Mouse (Mus musculus) thymus, adult 18-20 months (tissue): Measurements from ENCODE around the gene Lrrfip1.

Experiments used
- DNase-seq, 2 experiments: peaks; one replicate each; pipeline ENCODE4 v3.0.0; 2022; ENCODE audit warnings: mixed read lengths in 2 of 2

Lrrfip1 gene

DNA sequence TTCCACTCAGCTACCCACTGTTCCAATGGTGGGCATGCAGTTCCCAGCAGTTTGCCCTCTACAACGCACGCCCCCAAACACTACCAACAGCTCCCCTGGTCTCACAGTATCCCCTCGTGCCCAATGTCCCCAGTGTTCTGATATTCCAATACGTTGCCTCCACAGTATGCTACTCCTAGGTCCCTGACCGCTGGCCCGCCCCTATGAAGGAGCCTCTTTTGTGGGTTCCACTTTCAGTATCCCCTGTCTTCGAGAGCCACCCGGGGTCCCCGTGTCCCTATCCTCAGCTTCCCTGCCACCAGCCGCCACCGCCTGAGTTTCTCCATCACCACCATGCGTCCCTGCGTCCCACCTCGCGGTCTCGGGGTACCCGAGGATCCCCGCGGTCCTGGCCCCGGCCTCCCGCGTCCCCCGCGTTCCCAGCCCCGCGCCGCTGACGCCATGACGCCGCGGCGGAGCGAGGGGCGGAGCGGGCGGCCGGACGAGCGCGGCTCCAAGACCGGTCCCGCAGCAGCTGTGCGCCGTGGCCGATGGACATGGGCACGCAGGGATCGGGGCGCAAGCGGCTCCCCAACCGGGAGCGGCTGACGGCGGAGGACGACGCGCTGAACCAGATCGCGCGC, at the start of gene Lrrfip1:
Gene Lrrfip1 (plus strand): TSS at position 470 of the 623 bp plus-strand sequence.
- no peak for DNase-seq

DNA sequence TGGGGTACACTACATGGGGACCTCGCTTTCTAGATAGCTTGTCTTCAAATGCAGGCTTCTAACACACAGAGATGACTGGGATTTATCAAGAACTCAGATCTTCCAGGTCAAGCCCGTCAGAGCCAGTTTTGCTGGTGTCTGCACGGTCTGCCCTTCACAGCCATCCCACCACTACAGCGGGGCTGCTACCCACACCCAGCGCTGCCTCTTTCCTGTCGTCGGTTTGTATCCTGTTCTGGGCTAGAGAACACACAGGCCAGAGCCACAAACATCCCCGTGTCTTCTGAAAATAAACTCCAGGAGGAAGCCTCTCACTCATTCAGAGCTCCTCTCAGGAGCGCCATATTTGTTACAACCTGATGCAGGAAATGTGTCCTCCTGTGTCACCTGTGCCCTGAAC, 49.2 kb upstream of the Lrrfip1 start:
- DNase-seq, result no peak

DNA sequence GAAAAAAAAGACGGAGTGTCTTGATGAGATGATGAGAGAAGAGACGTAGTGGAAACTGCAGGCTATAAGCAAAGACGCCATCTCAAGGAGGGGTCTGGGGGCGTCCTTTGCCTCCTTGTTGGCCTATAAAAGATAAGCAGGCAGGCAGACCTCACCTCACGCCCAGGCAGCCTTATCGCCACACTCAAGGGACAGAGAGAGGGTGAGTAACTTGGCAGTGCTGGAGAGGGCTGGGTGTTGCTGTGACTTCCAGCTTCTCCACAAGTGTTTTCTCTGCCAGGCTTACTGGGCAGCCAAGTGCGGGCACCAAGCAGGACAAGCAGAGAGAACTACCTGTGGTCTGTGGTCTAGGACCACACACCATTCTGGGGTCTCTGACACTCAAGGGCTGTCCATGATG, 46.9 kb upstream of the Lrrfip1 start:
- DNase-seq, result no peak

DNA sequence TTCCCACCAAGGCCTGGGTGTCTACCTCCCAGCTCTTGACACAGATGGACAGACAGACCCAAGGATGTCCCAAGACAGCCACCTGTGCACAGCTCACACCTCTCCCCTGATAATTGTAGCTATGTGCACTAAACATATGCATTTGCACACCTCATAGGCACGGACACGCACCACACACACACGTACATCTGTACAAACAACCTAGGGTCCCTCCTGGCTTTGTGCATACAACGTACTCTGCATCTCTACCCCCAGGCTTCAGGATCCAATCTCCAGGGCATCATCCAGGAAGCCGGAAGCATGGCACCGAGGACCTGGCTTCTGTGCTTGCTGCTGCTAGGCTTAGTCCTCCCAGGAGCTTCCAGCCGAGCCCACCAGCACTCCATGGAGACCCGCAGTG, 45.7 kb upstream of the Lrrfip1 start, which contains the start of gene Prlh:
Gene Prlh (plus strand): TSS at position 301 of the 400 bp plus-strand sequence.
- DNase-seq, result no peak

DNA sequence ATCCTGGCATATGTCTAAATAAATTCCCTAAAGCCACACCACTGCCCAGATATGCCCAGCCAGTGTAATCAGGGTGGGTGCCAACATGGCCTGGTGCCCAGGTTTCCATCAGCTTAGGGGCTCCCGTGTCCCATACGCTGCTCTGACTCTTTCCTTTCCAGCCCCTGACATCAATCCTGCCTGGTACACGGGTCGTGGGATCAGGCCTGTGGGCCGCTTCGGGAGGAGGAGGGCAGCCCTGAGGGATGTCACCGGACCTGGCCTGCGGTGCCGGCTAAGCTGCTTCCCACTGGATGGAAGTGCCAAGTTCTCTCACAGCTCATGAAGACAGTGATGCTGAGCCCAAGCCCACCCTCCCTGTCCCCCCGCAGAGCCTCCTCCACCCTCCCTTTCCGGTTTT, 44.8 kb upstream of the Lrrfip1 start:
- DNase-seq, result no peak

DNA sequence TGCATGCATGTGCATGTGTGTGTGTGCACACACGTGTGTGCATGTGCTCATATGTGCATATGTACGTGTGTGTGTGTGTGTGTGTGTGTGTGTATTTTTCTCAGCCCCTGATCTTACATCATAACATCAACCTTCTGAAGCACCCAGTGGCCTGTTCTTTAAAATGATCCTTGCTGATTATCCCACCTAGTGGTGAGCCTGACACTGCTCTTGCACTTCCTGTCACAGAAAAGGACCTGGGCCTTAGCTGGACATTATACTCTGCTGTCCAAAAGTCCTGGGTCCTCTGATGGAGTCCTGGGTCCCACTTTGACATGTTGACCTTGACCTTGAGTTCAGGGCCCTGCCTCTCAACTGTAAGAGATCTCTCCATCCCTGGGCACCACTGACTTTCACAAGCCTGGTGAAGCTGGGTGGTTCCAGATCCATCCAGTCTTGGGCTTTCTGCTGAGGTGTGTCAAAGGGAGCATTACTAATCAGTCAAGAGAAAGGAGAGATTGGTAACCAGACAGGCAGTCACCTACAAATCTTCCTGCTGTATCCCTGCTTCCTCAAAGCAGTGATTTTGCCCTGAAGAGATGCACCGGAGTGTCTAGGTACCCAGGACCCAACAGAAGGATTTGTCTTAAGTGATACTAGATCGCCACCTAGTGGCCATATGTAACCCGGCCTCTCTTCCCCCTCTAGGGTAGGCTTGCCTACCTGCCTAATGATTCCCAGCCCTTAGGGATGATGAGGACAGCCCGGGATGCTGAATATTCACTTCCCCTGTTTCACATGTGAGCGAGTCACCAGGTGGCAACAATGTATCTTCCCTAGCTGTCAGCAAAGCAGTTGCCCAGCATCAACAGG, 42.1 kb upstream of the Lrrfip1 start:
- DNase-seq, result peak in 1 of 2 experiments; percentile 17

DNA sequence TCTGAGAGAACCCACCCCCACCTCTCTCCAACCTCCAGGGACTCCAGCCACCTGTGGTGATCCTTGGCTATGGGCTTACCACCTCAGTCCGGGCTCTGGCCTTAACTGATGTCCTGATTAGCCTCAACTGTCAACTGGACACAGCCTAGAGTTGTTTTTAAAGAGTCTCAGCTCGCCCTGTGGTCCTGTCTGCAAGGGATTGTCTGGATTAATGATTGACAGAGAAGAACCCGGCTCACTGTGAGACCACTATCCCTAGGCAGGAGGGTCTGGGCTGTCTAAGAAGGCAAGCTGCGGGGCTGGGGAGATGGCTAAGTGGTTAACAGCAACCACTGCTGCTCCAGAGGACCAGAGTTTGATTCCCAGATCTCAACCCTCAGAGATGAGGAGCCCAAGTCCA, 36.0 kb upstream of the Lrrfip1 start:
- DNase-seq, result no peak

DNA sequence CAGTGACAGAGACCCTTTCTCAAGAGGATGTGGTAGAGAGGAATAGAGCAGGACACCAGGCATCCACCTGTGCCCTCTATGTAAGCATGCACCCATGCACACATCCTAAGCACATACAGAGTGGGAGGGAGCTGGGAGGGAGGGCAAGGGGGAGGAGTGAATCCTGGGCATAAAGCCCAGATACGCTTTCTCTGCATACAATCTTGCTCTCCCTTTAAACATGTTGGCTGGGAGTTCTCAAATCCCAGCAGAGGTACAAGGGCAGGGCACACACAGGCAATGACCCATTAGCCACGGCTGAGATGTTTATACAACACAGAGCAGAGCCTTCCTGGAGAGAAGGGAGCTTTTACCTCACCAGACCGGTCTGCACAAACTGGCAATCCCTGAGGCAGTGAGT, 35.5 kb upstream of the Lrrfip1 start:
- DNase-seq, result no peak

DNA sequence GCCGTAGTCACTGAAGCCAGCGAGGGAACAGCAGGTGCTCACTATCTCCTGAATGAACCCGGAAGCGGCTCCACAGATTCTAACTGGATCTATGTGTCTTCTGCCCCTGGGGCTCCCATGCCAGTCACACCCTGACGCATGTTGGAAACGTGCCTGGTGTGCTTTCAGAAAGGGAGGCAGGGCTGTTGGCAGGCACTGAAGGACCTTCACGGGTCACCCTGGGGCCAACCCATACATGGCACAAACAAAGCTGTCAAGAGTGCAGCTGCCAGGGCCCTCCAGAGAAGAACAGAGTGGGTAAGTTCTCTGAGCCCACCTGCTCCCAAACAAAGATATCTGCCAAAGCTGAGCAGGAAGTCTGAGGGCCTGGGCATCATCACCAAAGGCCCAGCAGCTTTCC, 31.0 kb upstream of the Lrrfip1 start:
- no peak for DNase-seq

DNA sequence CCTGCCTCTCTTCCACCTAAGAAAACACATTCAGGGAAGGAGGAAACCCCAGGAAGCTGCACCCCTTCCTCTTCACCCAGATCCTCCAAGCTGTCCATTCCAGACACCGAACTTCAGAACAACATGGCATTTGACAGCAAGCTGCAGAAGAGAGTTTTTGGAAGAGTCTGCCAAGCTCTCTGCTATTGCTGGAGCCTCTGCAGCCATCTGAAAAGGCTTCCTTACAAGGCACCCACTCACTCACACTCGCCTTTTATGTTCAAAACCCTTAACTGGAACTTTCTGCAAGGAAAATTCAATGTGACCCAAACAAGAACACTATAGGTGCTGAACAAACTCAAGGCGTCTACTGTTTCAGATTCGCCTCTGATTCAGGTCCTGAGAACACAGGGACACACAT, 29.9 kb upstream of the Lrrfip1 start:
- no peak for DNase-seq

DNA sequence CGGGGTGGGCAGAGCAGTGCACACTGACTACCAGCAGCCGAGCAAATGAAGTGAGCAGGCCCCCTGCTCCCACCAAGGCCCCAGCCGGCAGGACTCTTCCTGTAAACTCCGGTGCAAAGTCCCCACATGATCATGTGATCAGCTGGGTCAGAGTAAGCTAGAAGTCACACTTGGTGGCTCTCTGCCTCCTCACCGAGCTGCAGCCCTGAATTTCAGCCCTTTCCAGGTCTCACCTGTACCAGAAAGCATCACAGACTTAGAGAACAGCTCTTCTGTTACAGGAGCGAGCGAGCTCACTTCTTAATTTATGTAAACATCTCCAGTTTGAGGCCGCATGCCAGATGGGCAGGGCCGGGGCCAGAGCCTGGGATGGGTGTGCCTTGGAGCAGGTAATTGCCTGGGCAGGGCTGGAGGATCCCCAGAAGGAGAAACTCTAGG, 29.2 kb upstream of the Lrrfip1 start, which contains the start of gene Rab17:
Gene Rab17 (minus strand): TSS at position 315 of the 438 bp plus-strand sequence.
- no peak for DNase-seq

DNA sequence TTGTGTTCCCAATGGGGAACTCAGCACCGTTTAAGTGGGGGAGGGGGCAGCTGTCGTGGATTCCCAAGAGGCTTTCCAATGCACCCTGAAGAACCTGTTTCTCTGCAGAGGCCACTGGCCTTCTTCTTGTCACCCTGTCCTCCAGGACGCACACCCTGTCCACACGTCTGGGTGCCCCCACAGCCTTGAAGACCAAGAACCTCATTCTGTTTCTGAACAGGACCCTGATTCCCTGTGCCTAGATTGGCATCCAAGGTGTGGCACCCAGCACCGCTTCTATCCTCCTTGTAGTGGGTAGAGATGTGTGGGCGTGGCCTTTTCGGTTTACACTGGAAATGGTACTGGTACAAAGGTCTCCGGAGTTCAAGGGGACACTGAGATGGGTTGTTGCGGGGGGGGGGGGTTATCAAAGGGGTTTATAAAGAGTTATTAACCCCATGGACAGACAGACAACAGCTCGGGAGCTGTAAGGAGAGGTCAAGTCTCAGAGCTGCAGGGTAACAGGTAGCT, 28.6 kb upstream of the Lrrfip1 start:
- DNase-seq, result no peak

DNA sequence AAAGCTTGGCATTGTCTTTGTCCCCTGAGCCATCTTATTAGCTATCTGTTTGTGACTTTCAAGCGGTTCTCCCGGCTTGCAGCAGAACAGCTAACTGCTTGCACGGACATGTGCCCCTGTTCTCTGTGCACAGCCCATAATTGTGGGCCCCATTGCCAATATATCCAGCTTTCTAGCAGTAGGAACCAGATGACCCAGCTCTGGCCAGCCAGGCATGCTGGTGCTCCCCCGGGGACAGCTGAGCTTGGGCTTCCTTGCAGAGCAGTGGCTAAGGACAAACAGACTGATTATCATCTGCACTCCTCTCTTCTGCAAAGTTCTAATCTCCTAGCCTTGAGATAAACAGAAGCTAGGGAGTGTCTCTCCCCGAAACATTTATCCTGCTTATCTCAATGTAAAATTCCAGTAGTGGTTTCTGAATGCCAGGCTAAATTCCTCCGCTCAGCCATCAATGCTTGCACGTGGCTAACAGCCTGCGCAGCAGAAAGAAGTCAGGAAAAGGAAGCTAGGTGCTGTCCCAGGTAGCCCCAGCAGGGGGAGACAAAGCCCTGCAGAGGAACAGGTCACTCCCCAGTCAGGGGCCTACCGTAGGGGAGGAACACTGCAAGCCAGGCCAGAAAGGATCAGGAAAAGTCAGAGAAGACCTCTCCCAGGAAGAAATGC, 25.5 kb upstream of the Lrrfip1 start:
- DNase-seq, result peak; percentile 56 to 63

DNA sequence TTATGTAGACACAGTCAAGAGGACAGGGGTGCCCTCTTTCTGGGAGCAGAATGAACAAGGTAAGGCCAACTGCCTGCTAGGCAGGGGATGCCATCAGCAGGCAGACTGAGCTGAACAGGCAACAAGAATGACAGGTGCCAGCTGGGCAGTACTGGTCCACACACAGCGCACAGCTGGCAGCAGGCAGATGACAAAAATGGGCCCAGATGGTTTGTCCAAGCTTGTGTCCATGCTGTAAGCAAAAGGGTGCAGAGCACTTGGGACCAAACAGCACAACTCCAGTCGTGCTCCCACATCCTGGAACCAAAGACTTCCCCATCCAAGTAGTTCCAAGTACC, 25.0 kb upstream of the Lrrfip1 start:
- DNase-seq, result no peak

DNA sequence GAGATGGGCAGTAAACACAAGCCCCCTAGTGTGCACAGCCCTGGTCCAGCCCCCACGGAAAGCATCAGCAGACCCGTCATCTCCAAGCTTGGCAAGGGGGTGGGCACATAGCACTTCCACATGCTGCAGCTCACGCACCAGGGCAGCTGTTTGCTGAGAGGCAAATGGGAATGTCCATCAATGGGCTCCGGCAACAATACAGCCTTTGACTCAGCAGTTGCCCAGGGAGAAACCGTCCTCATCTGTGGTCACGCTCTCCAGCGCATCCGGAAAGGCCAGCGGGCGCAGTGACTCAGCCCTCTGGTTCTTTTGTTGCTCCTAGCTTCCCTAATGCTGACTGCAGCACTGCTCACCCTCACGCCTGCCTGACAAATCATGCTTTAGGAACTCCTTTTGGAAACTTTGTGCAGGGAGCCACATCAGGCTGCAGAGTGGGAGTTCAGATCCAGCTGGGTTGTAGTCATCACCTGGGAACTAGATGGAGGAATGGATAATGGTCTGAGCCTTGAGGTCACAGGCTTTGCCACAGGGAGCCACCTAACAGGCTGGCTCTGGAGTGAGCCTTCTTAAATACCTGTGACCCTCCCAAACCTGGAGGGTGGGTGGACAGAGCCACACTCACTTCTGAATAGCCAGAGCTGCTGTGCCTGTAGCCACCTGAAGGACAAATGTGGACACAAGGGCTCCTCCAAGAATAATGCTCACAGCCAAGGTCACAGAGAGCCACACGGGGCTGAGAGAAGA, 23.5 kb upstream of the Lrrfip1 start:
- no peak for DNase-seq

DNA sequence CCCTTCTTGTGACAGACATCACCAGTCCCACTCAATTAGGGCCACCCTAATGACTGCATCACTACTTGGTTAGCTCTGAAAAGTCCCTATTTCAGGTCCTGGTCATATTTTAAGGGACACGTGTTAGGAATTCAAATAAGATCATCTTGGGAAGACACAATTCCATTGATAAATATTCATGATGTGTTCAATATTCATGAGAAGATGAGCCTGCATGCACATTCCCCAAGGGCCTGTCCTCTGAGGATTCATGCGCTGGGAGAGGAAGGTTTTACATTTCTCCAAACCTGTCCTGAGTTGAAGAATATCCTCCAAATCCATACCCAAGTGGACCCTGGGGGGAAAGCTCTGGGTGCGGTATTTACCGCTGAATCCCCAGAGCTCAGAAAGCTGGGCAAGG, 22.6 kb upstream of the Lrrfip1 start:
- DNase-seq, result no peak

DNA sequence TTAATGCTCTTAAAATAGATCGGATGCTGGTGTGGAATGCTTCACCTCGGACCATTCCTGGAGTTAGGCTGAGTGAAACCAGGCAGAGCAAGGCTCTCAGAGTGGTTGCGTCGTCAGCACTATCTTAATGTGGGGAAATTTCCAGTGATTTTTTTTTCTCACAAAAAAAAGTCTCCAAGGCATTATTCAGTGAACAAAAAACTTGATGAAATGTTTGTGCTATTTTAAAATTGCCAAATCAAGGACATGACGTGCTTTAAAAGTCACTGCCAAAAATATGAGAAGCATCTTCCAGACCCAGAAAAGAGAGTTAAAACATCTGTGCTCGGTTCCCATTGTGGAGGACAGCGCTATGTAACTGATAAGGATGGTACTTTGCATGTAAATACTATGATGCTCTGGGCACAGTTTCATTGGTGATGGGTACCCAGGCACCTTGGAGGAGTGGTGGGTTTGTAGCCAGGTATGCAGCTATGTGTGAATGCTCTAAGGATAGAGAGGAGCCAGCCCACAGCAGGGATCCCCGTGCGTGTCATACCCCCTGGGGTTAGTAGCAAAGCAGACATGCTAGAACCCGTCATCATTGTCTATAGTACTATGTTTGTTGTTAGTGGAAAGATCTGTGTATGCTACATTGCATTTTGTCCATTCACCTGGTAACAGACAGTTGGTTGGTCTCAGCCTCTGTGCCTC, 17.8 kb upstream of the Lrrfip1 start:
- no peak for DNase-seq

DNA sequence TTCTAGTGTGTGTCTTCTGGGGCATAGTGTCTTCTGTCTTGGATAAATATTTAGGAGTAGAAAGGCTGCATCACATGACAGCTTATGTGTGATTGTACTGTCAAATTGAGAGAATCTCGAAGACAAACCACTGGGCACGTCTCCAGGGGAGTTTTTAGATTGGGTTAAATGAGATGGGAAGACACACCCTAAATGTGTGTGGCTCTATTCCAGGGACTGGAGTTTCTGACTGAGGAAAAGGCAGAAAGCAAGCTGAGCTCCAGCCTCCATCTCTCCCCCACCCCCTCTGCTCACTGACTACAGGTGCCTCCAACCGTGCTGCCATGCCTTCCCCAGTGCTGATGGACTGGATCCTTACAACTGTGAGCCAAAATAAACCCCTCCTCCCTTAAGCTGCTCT, 17.2 kb upstream of the Lrrfip1 start:
- DNase-seq, result no peak

DNA sequence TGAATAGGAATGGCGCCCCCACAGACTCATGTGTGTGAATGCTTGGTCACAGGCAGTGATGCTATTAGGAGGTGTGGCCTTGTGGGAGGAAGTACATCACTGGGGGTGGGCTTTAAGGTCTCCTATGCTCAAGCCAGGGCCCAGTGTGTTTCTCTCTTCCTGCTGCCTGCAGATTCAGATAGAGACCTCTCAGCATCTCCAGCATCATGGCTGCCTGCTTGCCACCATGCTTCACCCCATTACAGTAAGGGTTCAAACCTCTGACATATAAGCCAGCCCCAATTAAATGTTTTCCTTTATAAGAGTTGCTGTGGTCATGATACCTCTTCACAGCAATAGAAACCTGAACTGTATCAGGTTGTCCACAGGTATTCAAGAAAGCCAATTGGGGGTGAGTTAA, 2.6 kb upstream of the Lrrfip1 start:
- DNase-seq, result no peak

DNA sequence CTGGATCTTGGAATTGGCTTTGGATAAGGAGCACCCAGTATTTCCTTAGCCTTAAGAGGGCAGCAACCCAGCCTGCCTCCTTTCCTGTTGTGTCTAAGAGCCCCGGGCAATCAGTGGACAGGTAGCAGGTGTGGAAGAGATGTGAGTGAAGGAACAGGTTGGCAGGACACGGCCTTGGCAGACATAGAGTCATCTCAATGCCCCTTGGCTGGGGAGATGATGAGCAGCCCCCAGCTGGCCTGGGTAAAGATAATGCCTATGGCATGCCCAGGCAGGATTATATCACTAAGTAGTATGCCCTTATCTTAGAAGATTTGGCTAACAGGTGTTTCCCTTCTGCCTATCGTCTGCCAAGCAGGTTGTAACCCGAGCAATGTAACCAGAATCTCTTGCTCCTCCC, 1.4 kb upstream of the Lrrfip1 start:
- DNase-seq, result no peak

DNA sequence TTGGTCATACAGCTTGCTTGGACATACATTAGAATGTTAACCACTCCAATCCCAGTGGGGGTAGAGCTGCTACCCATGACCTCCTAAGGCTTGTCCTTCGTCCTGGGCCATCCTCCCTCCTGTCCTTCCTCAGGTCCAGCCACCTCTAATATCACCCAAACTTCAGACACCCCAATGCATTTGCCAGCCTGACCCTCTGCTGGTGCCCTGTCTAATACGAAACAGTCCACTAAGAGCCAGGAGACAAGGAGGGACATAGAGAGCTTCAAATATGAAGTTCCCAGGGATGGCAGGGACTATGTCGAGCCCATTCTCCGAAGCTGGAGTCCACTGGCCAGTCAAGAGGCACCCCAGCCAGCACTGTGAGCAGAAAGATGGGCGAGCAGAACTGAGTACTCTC, 896 bp upstream of the Lrrfip1 start:
- no peak for DNase-seq

DNA sequence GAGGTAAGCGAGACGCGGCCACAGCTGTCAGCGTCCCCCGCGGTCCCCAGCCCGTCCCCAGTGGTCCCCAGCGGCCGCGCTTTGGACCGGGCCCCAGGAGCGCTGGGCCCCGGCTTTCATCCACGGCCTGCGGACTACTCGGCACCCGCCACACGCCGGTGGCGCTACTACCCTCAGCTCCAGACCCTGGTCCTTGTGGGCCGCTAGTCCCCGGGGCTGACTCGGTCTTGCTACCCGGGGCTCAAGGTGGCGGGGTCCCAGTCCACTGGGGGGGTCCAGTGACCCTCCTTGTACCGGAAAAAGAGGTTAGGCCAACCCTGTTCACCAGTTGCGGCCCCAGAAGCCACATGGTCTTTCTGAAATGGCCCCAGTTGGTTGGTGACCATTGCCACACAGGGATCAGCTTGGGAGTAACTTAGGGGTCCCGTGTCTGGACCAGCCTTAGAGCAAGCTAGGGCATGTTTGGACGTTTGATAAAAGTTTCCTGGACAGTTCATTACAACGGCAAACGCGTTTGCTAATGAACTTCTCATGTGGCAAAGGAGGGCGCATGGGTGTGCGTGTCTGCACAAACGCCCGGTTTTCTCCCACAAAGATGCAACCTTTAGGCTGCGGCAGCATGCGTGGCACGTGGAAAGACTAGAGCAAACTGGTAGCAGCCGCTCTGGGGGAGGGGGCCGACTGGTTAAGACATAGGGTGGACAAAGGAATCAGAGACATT, 514 bp downstream of the Lrrfip1 start:
- no peak for DNase-seq
